Mouse (Mus musculus) skeletal muscle tissue, adult 2 months (tissue): Measurements from ENCODE around the gene Celsr3.

ENCODE experiments used
- DNase-seq: peaks from one replicate; pipeline ENCODE4 v3.0.0-alpha.2; 2012; ENCODE audit warnings: low read depth, low spot score

Gene Celsr3

GRCm38 (mm10) chr9:108854241-108854696 lies 28.1 kb downstream of the Celsr3 start:
- DNase-seq: peak; percentile 91

- DNase-seq: no peak
Observed at GRCm38 (mm10) chr9:108855335-108855734, 29.2 kb downstream of the Celsr3 start.

GRCm38 (mm10) chr9:108858792-108859527 lies 32.8 kb downstream of the Celsr3 start:
- no peak for DNase-seq
